Mouse (Mus musculus) hindbrain, embryonic 14.5 days (tissue): ENCODE results near the gene H1fx. TPM values are rescaled to one million over a fixed set of nuclear protein-coding genes. Genes with fewer than 3 reads are reported as not detected.

Experiments
- ATAC-seq: fragments of 200-750 bp; cut with Nextera tagmentation; 2 replicates; pipeline ENCODE4 v1.8.0; 2017; ENCODE audit warnings: moderate number of reproducible peaks, mild to moderate bottlenecking, moderate TSS enrichment, moderate library complexity; ENCODE audit not compliant: low FRiP score
- DNase-seq: peaks from one replicate; pipeline ENCODE4 v3.0.0-alpha.2; 2015; ENCODE audit warnings: low spot score
- H3K27ac ChIP-seq: fragments of 300-500 bp; sonication (generic); 2 replicates; pipeline ENCODE4 v1.5.1; 2014; ENCODE audit warnings: mild to moderate bottlenecking, moderate library complexity
- H3K27me3 ChIP-seq: fragments of 300-500 bp; sonication (generic); 2 replicates; pipeline ENCODE4 v1.6.1; 2014; ENCODE audit warnings: mild to moderate bottlenecking, low read length, mixed read lengths; ENCODE audit not compliant: control insufficient read depth, insufficient read depth
- H3K36me3 ChIP-seq: fragments of 300-500 bp; sonication (generic); replicated peaks from 2 replicates; pipeline ENCODE4 v1.6.1; 2014; ENCODE audit not compliant: control insufficient read depth, insufficient read depth
- H3K4me1 ChIP-seq: fragments of 300-500 bp; sonication (generic); replicated peaks from 2 replicates; pipeline ENCODE4 v1.6.1; 2014; ENCODE audit warnings: antibody characterized with exemption, low read length, mixed read lengths; ENCODE audit not compliant: control insufficient read depth, insufficient read depth
- H3K4me2 ChIP-seq: fragments of 300-500 bp; sonication (generic); replicated peaks from 2 replicates; pipeline ENCODE4 v1.6.1; 2014; ENCODE audit warnings: mild to moderate bottlenecking, moderate library complexity
- H3K4me3 ChIP-seq: fragments of 300-500 bp; sonication (generic); replicated peaks from 2 replicates; pipeline ENCODE4 v1.5.1; 2014; ENCODE audit warnings: mild to moderate bottlenecking, low read length
- H3K9ac ChIP-seq: fragments of 300-500 bp; sonication (generic); 2 replicates; pipeline ENCODE4 v1.6.1; 2014
- H3K9me3 ChIP-seq: fragments of 300-500 bp; sonication (generic); 2 replicates; pipeline ENCODE4 v1.6.1; 2016; ENCODE audit warnings: low read length; ENCODE audit not compliant: control insufficient read depth
- WGBS: fragments of 180-500 bp; shearing (Covaris S2); extraction: QIAGEN DNeasy Blood & Tissue Kit; methylation state at CpG from one replicate; pipeline ENCODE4 v1.1.7; 2014; 5-methylcytosine and 5-hydroxymethylcytosine counted together
- polyA plus RNA-seq: library from polyadenylated mRNA; unstranded; fragments of >200 nt; fragmentation: Nextera tagmentation; extraction: Ambion mirVana; gene quantifications from 2 replicates; pipeline ENCODE4 v1.2.1, GENCODE M21; 2014

Gene H1fx
- 29.8 and 32.1 TPM in 2 replicates for polyA plus RNA-seq

DNA sequence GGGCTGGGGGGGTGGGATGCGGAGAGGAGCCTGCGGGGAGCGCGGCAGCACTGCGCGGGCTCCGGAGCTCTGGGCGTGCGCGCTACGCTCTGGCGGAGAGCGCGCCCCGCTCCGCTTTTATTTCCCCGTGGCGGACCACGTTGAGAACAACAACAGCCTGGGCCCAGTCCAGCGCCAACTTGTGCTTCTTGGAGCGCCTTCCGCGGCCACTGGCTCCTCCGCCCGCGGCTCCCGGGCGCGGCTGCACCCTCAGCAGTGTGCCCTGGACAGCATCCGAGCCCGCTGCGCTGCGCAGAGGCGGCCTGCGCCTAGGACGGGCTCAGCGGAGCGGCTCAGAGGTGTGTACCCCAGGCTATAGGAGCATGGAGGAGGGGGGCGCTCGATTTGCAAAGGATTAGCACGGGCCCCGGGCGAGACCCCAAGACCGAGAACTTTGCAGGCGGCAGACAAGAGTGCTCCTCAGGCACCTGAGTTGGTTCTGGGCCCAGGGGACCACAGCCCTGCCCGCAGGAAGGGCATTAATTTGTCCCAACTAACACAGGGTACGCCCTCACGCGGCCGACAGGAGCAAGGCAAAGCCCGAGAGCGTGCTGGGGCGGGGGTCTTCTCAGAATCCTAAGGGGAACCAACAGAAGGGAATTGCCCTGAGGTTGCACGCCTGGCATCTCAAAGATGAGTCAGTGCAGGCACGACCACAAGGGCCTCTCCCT, at the start of gene H1fx:
TSS of gene H1fx (minus strand) at position 91 of the 710 bp plus-strand sequence.
- Histone ChIP-seq H3K36me3 (peaks cover 29% of the 10 kb centered on the region), H3K4me2 (peak within 1 kb of the TSS; percentile 73), H3K27me3 (no peaks in the 10 kb centered on the region), H3K9me3 (no peaks in the 10 kb centered on the region), H3K27ac (peak within 1 kb of the TSS; percentile 92), H3K9ac (peak within 1 kb of the TSS; percentile 94), H3K4me3 (peak within 1 kb of the TSS; percentile 97), H3K4me1 (peaks cover 16% of the 10 kb centered on the region)
- peak; percentile 81 for ATAC-seq
- WGBS = under 1% methylated on average over 35 of the region's 55 CpGs
- DNase-seq = peak; percentile 93

DNA sequence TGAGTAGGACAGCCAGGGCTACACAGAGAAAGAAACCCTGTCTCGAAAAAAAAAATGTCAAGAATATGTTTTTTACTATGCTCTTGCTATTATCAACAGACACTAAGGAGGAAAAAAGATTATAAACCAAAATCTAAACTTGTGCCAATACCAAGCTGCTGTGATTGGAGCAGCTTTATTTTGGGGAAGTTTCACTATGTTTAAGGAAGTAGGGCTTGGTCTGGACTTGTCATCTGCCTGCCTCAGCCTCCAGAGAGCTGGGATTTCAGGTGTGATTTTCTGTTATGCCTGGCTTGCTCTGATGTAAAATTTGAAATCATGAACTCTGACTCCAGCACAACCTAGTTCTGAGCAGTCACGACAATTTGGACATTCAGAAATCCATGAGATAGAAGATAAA, 49.0 kb upstream of the H1fx start:
- peaks cover 5% of the 10 kb centered on the region for H3K36me3 ChIP-seq
- no peak overlapping the region for H3K4me2 ChIP-seq
- no peaks in the 10 kb centered on the region for H3K27me3 ChIP-seq
- no peak overlapping the region for H3K27ac ChIP-seq
- ATAC-seq = no peak
- DNase-seq = no peak
- H3K9me3 ChIP-seq = no peaks in the 10 kb centered on the region
- no peaks in the 10 kb centered on the region for H3K4me1 ChIP-seq
- no peak overlapping the region for H3K9ac ChIP-seq
- no peak overlapping the region for H3K4me3 ChIP-seq
- 96% methylated on average over 2 of the region's 2 CpGs for WGBS

DNA sequence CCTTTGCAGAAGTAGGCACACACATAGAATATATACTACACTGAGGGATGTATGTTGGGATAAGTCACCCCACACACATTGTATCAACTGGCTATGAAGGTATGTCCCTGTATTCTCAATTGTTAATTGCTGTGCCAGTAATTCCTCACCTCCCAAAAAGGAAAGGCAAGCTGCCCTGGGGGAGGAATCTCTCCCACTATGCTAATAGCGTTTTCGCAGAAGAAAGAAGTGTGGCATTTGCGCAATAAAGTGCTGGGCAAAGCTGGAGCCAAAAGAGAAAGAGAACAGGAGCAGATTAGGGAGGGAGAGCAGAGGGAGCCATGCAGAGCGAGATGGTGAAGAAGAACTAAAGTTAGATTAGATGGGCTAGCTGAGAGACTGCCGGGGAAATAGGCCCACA, 46.0 kb upstream of the H1fx start:
- Histone ChIP-seq H3K27ac (no peak overlapping the region), H3K36me3 (peaks cover 6% of the 10 kb centered on the region), H3K9me3 (no peaks in the 10 kb centered on the region), H3K4me2 (no peak overlapping the region), H3K27me3 (no peaks in the 10 kb centered on the region), H3K4me1 (no peaks in the 10 kb centered on the region), H3K4me3 (no peak overlapping the region), H3K9ac (no peak overlapping the region)
- DNase-seq = no peak
- ATAC-seq = no peak
- 67% methylated on average over 5 of the region's 5 CpGs for WGBS

DNA sequence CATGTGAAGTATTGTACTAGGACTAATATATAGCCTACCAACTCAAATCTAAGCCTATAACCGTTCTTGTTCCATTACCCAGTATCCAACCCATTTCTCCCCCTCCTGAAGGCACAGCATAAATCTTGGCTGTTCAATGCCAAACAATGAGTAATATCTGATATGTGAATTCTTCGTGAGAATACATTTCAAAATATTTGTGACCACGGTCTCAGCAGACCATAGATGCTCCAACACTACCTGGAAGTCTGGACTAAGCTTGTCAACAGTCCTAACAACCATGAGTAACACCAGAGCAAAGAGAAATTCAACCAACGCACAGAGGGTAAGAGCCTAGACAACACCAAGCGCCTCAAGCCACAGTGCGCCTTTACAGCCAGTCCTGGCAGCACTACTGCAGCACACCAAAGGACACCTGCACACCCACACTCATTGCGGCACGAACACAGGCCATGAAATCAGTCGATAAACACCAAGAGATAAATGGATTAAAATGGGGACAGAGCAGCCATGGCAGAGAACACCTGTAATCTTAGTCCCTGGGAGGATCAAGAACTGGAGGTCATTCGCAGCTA, 42.0 kb upstream of the H1fx start:
- no peaks in the 10 kb centered on the region for H3K4me1 ChIP-seq
- no peak overlapping the region for H3K4me3 ChIP-seq
- H3K36me3 ChIP-seq = peaks cover 6% of the 10 kb centered on the region
- 96% methylated on average over 10 of the region's 10 CpGs for WGBS
- no peaks in the 10 kb centered on the region for H3K9me3 ChIP-seq
- no peak overlapping the region for H3K9ac ChIP-seq
- no peak overlapping the region for H3K27ac ChIP-seq
- no peak overlapping the region for H3K4me2 ChIP-seq
- H3K27me3 ChIP-seq = no peaks in the 10 kb centered on the region
- ATAC-seq (no peak), DNase-seq (no peak)

DNA sequence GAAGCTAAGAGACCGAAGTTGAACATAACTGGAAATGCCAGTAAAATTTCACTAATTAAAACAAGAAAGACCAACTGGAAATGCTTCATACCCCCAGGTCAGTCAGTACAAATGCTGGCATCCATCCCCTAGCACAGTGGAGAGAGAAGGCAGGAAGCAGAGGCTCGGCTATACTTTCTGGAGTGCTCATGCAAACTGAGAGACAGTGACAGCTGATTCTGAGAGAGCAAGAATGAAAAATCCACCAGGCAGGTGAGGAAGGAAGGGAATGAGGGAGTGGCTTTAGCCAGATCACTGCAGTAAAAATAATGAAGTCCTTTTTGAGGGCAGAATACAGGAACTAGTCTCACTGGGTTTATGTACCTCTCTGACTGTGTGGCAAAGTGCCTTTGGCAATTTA, 37.7 kb upstream of the H1fx start:
- ATAC-seq (no peak), DNase-seq (no peak)
- H3K4me1 ChIP-seq = no peaks in the 10 kb centered on the region
- no peaks in the 10 kb centered on the region for H3K9me3 ChIP-seq
- H3K9ac ChIP-seq = no peak overlapping the region
- no peak overlapping the region for H3K27ac ChIP-seq
- 90% methylated on average over 2 of the region's 2 CpGs for WGBS
- no peak overlapping the region for H3K4me3 ChIP-seq
- no peaks in the 10 kb centered on the region for H3K27me3 ChIP-seq
- peaks cover 5% of the 10 kb centered on the region; the same call in 1 of the 2 replicates for H3K36me3 ChIP-seq
- H3K4me2 ChIP-seq = no peak overlapping the region

DNA sequence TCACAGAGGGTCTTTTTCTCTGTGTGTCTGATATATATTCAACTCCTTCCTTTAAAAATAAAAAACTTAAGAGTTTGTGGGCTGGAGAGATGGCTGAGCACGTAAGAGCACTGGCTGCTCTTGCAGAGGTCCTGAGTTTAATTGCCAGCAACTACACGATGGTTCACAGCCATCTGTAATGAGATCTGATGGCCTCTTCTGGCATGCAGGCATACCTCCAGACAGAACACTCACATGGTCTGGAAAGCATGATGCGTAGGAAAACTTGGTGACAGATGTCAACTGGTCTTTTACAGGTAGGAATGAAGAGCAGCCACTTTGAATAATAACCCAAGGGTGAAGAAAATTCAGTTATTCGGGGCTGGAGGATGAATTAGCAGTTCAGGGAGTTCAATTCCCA, 36.4 kb upstream of the H1fx start:
- DNase-seq (no peak), ATAC-seq (no peak)
- Histone ChIP-seq H3K27ac (no peak overlapping the region), H3K4me3 (no peak overlapping the region), H3K36me3 (peaks cover 13% of the 10 kb centered on the region; the same call in 1 of the 2 replicates), H3K27me3 (no peaks in the 10 kb centered on the region), H3K9me3 (no peaks in the 10 kb centered on the region), H3K4me1 (no peaks in the 10 kb centered on the region), H3K4me2 (no peak overlapping the region), H3K9ac (no peak overlapping the region)
- 66% methylated on average over 4 of the region's 4 CpGs for WGBS

DNA sequence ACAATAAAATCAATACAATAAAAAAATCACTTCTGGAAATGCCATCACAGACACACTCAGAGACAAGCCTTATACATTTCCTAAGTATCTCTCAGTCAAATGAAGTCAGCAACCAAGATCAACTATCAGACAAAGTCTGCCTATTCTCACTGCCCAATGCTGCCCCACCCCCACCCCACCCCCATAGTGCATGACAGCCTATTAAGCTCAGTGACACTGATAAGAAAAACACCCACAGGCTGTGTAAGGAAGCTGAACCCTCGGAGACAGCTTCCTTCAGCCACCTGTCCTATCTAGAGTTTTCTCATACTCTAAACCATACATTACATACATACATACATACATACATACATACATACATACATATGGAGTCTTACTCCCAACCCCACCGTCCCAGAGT, 34.4 kb upstream of the H1fx start:
- peaks cover 26% of the 10 kb centered on the region; the same call in 1 of the 2 replicates for H3K36me3 ChIP-seq
- DNase-seq = no peak
- no peaks in the 10 kb centered on the region for H3K4me1 ChIP-seq
- no peak overlapping the region for H3K4me3 ChIP-seq
- H3K27ac ChIP-seq = no peak overlapping the region
- no peak overlapping the region for H3K4me2 ChIP-seq
- no peak for ATAC-seq
- no peaks in the 10 kb centered on the region for H3K27me3 ChIP-seq
- 87% methylated on average over 2 of the region's 2 CpGs for WGBS
- H3K9ac ChIP-seq = no peak overlapping the region
- H3K9me3 ChIP-seq = no peaks in the 10 kb centered on the region

DNA sequence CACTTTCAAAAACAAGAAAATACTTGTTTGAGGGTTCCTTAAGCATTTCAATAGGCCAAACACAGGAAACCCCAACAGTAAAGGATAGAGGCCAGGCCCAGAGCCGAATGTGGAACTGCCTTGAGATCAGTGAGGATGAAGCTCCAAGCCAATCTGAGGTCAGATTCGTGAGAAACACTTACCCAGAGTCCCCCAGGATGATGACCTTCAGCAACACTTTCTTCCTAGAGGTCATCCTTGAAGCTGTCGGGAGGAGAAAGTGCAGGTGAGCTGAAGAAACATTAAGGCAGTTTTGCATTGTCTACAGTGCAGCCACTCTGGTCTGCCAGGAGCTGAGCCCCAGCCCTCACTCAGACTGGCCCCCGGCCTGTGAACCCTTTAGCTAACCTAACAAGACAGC, 32.0 kb upstream of the H1fx start:
- Histone ChIP-seq H3K9ac (no peak overlapping the region), H3K27ac (no peak overlapping the region), H3K4me1 (no peaks in the 10 kb centered on the region), H3K36me3 (peaks cover 46% of the 10 kb centered on the region), H3K4me2 (no peak overlapping the region), H3K9me3 (no peaks in the 10 kb centered on the region), H3K4me3 (no peak overlapping the region), H3K27me3 (no peaks in the 10 kb centered on the region)
- ATAC-seq (no peak), DNase-seq (no peak)
- 88% methylated on average over 4 of the region's 4 CpGs for WGBS

DNA sequence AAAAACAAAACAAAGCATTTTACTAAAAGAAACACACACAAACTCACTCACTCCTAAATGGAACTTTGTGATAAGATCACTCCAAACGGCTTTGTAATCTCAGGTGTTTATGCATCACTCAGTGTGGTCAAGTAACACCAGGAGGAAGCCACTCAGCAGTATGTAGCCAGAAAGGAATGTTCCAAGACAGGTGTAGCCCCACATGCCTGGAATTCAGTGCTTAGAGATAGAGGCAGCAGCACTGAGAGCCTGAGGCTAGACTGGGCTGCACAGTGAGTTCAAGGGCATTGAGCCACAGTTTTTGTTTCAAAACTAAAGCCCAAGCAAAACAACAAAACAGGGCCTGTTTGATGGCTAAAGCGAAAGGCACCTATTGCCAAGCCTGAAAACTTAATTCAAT, 31.2 kb upstream of the H1fx start:
- Histone ChIP-seq H3K9me3 (no peaks in the 10 kb centered on the region), H3K9ac (no peak overlapping the region), H3K4me1 (no peaks in the 10 kb centered on the region), H3K36me3 (peaks cover 54% of the 10 kb centered on the region), H3K27me3 (no peaks in the 10 kb centered on the region), H3K27ac (no peak overlapping the region), H3K4me3 (no peak overlapping the region), H3K4me2 (no peak overlapping the region)
- no peak for ATAC-seq
- WGBS = 93% methylated on average over 2 of the region's 2 CpGs
- no peak for DNase-seq
